Mouse (Mus musculus): Measurements from ENCODE around the gene Usp18.

DNA sequence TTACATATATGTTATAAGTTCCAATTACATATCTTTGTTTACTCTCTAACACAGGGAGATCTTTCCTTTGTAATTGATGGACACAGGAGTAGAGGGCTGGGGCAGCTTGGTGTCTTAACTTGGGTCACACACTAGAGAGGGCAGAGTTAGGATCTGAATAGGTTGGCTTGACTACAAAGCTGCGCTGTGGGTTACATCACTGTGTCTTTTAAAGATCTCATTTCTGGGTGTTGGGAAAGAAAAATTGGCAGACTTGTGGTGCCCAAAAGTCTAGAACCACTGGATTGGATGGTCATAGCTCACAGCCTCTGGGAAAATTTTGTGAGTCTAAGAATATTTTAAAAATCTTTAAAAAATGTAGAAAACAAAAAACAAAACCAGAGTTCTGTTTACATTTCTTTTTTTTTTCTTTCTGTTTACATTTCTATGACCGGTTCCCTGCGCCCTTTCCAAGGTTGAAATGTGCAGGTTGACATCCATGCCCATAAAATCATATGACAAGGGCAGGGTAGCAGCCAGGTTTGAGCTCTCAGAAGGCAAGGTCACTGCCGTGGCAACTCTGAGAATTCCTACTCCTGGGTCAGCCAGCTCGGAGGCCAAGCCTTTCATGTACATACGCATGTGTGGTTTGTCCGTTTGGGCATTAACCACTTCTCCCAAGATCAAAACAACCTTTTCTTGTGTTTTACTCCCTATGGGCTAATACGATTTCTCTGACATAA is 23.7 kb upstream of the Usp18 start:
- no peak for TF ChIP-seq CTCF (IDR thresholded peaks at IDR 0.05; ENCODE audit: low read depth, low read length)
- no peak for TF ChIP-seq POLR2A (IDR thresholded peaks at IDR 0.05; ENCODE audit: borderline replicate concordance, low read depth, low read length)

Data from bone marrow macrophage, adult 2 months (primary cell).